Mouse (Mus musculus) heart, embryonic 16.5 days (tissue): Measurements from ENCODE around the gene Olfr820. TPM values are rescaled to one million over a fixed set of nuclear protein-coding genes. Genes with fewer than 3 reads are reported as not detected.
"Not testable (repeated sequence)": the region's sequence is repeated elsewhere in the genome, so short reads cannot be mapped to it uniquely, and the experiment has no call there.

Source experiments
- ATAC-seq: fragments of 200-750 bp; cut with Nextera tagmentation; replicated peaks from 2 replicates; pipeline ENCODE4 v1.8.0; 2017; ENCODE audit warnings: moderate number of reproducible peaks; ENCODE audit not compliant: insufficient read depth, low FRiP score; ENCODE audit errors: extremely low read depth
- H3K27ac ChIP-seq: fragments of 300-500 bp; sonication (generic); 2 replicates; pipeline ENCODE4 v1.5.1; 2014; ENCODE audit warnings: mild to moderate bottlenecking, low read length, control low read depth, moderate library complexity
- H3K27me3 ChIP-seq: fragments of 300-500 bp; sonication (generic); 2 replicates; pipeline ENCODE4 v1.6.1; 2014; ENCODE audit warnings: low read length, mixed read lengths; ENCODE audit not compliant: control insufficient read depth, insufficient read depth
- H3K36me3 ChIP-seq: fragments of 300-500 bp; sonication (generic); 2 replicates; pipeline ENCODE4 v1.6.1; 2014; ENCODE audit not compliant: control insufficient read depth, insufficient read depth
- H3K4me1 ChIP-seq: fragments of 300-500 bp; sonication (generic); 2 replicates; pipeline ENCODE4 v1.6.1; 2014; ENCODE audit warnings: low read length, mixed read lengths; ENCODE audit not compliant: control insufficient read depth, insufficient read depth
- H3K4me2 ChIP-seq: fragments of 300-500 bp; sonication (generic); 2 replicates; pipeline ENCODE4 v1.6.1; 2014; ENCODE audit warnings: low read depth, mild to moderate bottlenecking, control low read depth, low read length
- H3K4me3 ChIP-seq: fragments of 300-500 bp; sonication (generic); 2 replicates; pipeline ENCODE4 v1.5.1; 2014; ENCODE audit warnings: mild to moderate bottlenecking, control low read depth, low read length
- H3K9ac ChIP-seq: fragments of 300-500 bp; sonication (generic); 2 replicates; pipeline ENCODE4 v1.6.1; 2014; ENCODE audit warnings: low read length, control low read depth
- H3K9me3 ChIP-seq: fragments of 300-500 bp; sonication (generic); replicated peaks from 2 replicates; pipeline ENCODE4 v1.6.1; 2016; ENCODE audit warnings: low read length; ENCODE audit not compliant: control insufficient read depth
- WGBS: fragments of 180-500 bp; shearing (Covaris S2); extraction: QIAGEN DNeasy Blood & Tissue Kit; methylation state at CpG from one replicate; pipeline ENCODE4 v1.1.7; 2014; 5-methylcytosine and 5-hydroxymethylcytosine counted together
- polyA plus RNA-seq: library from polyadenylated mRNA; unstranded; fragments of >200 nt; fragmentation: Nextera tagmentation; extraction: Ambion mirVana; gene quantifications from 2 replicates; pipeline ENCODE4 v1.2.1, GENCODE M21; 2015

Olfr820 gene
- polyA plus RNA-seq, result not detected in 2 replicates

DNA sequence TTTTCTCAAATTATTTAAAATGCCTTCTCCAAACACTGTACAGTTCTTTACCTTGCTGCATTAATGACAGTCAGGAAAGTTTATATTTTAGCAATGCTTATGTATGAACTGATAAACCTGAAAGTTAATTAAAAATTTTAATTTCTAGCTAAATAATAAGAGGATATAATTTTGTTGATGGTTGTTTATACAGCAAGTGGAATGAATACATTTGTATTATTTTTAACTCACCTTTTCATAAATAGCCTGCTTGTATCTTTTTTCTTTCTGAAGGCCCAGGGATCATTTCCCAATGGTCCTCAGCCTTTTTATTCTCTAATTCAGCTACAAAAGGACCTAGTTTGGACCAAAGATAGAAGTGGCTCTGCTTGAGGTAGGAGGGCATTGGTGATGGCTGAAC, at the start of gene Olfr820:
Olfr820 (plus strand) TSS at position 301 of the 400 bp plus-strand sequence.
- Histone ChIP-seq H3K9me3 (no peaks in the 10 kb centered on the region), H3K27ac (no peak within 1 kb of the TSS), H3K4me3 (no peak within 1 kb of the TSS), H3K9ac (no peak within 1 kb of the TSS), H3K4me2 (no peak within 1 kb of the TSS), H3K27me3 (no peaks in the 10 kb centered on the region), H3K36me3 (no peaks in the 10 kb centered on the region), H3K4me1 (no peaks in the 10 kb centered on the region)
- no peak for ATAC-seq

DNA sequence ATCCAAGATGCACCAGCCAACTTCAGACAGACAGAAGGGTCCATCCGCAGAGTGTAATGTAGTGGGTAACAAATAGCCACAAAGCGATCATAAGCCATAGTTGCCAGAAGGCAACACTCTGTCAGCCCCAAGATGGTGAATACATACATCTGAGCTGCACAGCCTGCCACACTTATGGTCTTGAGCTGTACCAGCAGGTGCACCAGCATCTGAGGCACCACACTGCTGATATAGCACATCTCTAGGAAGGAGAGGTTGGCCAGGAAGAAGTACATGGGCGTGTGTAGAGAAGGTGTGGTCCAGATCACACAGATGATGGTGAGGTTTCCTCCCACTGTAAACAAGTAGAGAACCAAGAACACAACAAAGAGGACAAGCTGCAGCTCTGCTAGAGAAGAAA, 46.2 kb upstream of the Olfr820 start:
- WGBS, result 88% methylated on average over 2 of the region's 3 CpGs
- H3K4me3 ChIP-seq, ATAC-seq, H3K36me3 ChIP-seq, H3K4me1 ChIP-seq, H3K27me3 ChIP-seq, H3K27ac ChIP-seq, H3K9ac ChIP-seq, H3K9me3 ChIP-seq, H3K4me2 ChIP-seq: not testable (repeated sequence)

DNA sequence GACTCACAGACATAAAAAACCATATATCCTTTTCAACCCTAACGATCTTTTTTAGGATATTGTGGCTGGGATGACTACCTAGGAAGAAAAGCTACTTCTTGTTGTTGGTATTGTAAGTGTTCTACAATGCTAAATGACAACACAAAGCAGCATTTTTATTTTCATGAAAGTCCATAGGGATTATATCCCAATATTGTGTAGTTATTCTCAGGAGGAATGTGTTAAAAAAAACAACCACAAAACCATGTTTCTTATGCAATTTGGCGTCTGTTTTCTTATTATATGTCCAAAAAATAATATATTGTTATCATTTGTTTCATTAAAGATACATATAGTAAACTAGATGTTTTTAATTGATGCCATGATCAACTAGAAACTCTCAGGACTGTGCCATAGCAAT, 45.3 kb upstream of the Olfr820 start, which contains the start of gene Olfr819:
Olfr819 (minus strand) TSS at position 101 of the 400 bp plus-strand sequence.
- ATAC-seq, H3K4me2 ChIP-seq, H3K36me3 ChIP-seq, H3K9me3 ChIP-seq, H3K27ac ChIP-seq, H3K27me3 ChIP-seq, H3K4me1 ChIP-seq, H3K9ac ChIP-seq, H3K4me3 ChIP-seq: not testable (repeated sequence)
- 64% methylated on average over 2 of the region's 2 CpGs for WGBS

GRCm38 (mm10) chr10:129972994-129973393, 39.4 kb upstream of the Olfr820 start:
- not testable (repeated sequence) for H3K9me3 ChIP-seq, H3K4me1 ChIP-seq, ATAC-seq, H3K27me3 ChIP-seq, H3K4me2 ChIP-seq, H3K36me3 ChIP-seq, H3K4me3 ChIP-seq, H3K9ac ChIP-seq, H3K27ac ChIP-seq
- WGBS, result no CpG with 5 or more reads among the region's 3 CpGs

DNA sequence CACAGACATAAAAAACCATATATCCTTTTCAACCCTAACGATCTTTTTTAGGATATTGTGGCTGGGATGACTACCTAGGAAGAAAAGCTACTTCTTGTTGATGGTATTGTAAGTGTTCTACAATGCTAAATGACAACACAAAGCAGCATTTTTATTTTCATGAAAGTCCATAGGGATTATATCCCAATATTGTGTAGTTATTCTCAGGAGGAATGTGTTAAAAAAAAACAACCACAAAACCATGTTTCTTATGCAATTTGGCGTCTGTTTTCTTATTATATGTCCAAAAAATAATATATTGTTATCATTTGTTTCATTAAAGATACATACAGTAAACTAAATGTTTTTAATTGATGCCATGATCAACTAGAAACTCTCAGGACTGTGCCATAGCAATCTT, 36.4 kb upstream of the Olfr820 start, which contains the start of gene Olfr247:
Olfr247 (minus strand) TSS at position 101 of the 400 bp plus-strand sequence.
- not testable (repeated sequence) for H3K9ac ChIP-seq, H3K4me1 ChIP-seq, H3K36me3 ChIP-seq, H3K4me2 ChIP-seq, H3K9me3 ChIP-seq, H3K4me3 ChIP-seq, H3K27ac ChIP-seq, H3K27me3 ChIP-seq, ATAC-seq
- no CpG with 5 or more reads among the region's 2 CpGs for WGBS

GRCm38 (mm10) chr10:129981867-129982266, 30.6 kb upstream of the Olfr820 start:
- no CpG with 5 or more reads among the region's 3 CpGs for WGBS
- not testable (repeated sequence) for H3K4me1 ChIP-seq, ATAC-seq, H3K9me3 ChIP-seq, H3K36me3 ChIP-seq, H3K27ac ChIP-seq, H3K9ac ChIP-seq, H3K27me3 ChIP-seq, H3K4me3 ChIP-seq, H3K4me2 ChIP-seq

GRCm38 (mm10) chr10:129984962-129985361, 27.5 kb upstream of the Olfr820 start, which contains the start of gene Gm10310:
Gm10310 (minus strand) TSS chr10:129985062.
- H3K9me3 ChIP-seq, H3K4me2 ChIP-seq: not testable (repeated sequence)
- WGBS, result no CpG with 5 or more reads among the region's 1 CpGs

GRCm38 (mm10) chr10:130004104-130004503, 8.3 kb upstream of the Olfr820 start:
- ATAC-seq, H3K9me3 ChIP-seq, H3K4me2 ChIP-seq, H3K4me1 ChIP-seq, H3K4me3 ChIP-seq, H3K27ac ChIP-seq, H3K36me3 ChIP-seq, H3K27me3 ChIP-seq, H3K9ac ChIP-seq: not testable (repeated sequence)
- WGBS, result 77% methylated on average over 4 of the region's 4 CpGs

More at GRCm38 (mm10) chr10:129984962-129985361, 27.5 kb upstream of the Olfr820 start, which contains the start of gene Gm10310:
- H3K36me3 ChIP-seq, H3K27me3 ChIP-seq, H3K9ac ChIP-seq, H3K27ac ChIP-seq, H3K4me3 ChIP-seq, H3K4me1 ChIP-seq, ATAC-seq: not testable (repeated sequence)

DNA sequence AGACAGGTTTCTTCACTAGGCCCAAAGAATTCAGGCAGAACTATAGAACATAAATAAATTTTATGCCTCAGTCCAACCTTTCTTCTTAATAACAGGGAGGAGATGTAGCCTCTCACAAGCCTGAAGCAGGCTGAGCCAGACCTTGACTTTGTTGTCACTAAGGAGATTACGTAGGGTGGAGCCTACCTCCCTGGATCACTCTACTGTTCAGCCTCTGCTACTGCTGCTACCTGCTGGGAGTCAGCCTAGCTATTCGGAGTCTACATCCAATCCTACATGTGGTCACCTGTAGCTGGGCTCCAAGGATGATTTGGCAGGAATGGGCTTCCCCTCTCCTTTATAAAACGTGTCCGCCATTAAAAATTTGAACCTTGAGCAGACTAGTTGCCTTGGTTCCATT, 7.1 kb upstream of the Olfr820 start:
- H3K9me3 ChIP-seq, H3K9ac ChIP-seq, H3K27me3 ChIP-seq, H3K27ac ChIP-seq, ATAC-seq, H3K36me3 ChIP-seq, H3K4me2 ChIP-seq, H3K4me1 ChIP-seq, H3K4me3 ChIP-seq: not testable (repeated sequence)
- 78% methylated on average over 4 of the region's 4 CpGs for whole genome bisulfite sequencing
